Mouse (Mus musculus): ENCODE results near the gene Ffar1. TPM values are rescaled to one million over a fixed set of nuclear protein-coding genes. Genes with fewer than 3 reads are reported as not detected.
"Not testable (repeated sequence)": the region's sequence is repeated elsewhere in the genome, so short reads cannot be mapped to it uniquely, and the experiment has no call there.

Ffar1 gene
- total and polyA plus RNA-seq, 2 experiments from 2014 or later: not detected

GRCm38 (mm10) chr7:30841379-30841778, 20.0 kb downstream of the Ffar1 start:
- DNase-seq (no peak), ATAC-seq (no peak)
- Histone ChIP-seq H3K4me2 (ENCODE audit: low read depth) (no peak overlapping the region), H3K4me3 (ENCODE audit: low read depth, low read length) (no peak overlapping the region), H3K9ac (no peak overlapping the region), H3K27me3 (ENCODE audit: insufficient read depth, low read length) (no peaks in the 10 kb centered on the region), H3K4me1 (ENCODE audit: insufficient read depth) (no peaks in the 10 kb centered on the region), H3K36me3 (ENCODE audit: insufficient read depth) (no peaks in the 10 kb centered on the region), H3K27ac (ENCODE audit: low read depth, low read length) (no peak overlapping the region), H3K9me3 (ENCODE audit: low read length) (no peaks in the 10 kb centered on the region)
- 78% methylated on average over 4 of the region's 4 CpGs for WGBS
- no peak for TF ChIP-seq CTCF (IDR thresholded peaks at IDR 0.05; ENCODE audit: low read depth)

DNA sequence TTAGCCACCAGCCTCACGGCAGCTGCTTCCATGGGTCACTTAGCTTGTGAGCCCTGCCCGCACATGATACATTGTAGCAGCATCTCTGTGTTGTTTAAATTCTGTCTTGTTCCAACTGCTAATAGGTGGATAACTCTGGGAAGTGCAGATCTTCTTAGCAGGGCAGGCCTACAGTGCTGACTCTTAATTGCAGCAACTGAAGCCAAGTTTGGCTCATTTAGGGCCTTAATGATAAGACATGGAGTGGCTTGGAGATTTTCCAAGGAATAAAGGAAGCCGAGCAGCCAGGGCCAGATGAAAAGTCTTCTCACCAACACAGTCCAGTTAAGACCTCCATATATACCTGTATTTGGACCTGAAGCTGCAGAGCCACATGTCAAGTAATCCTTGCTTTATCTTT, 21.1 kb downstream of the Ffar1 start:
- Histone ChIP-seq H3K9me3 (ENCODE audit: low read length) (no peaks in the 10 kb centered on the region), H3K27ac (ENCODE audit: low read depth, low read length) (no peak overlapping the region), H3K4me3 (ENCODE audit: low read depth, low read length) (no peak overlapping the region), H3K9ac (no peak overlapping the region), H3K4me2 (ENCODE audit: low read depth) (no peak overlapping the region), H3K4me1 (ENCODE audit: insufficient read depth) (no peaks in the 10 kb centered on the region), H3K27me3 (ENCODE audit: insufficient read depth, low read length) (no peaks in the 10 kb centered on the region), H3K36me3 (ENCODE audit: insufficient read depth) (no peaks in the 10 kb centered on the region)
- DNase-seq: no peak
- ATAC-seq: no peak
- 42% methylated on average over 3 of the region's 3 CpGs for WGBS
- no peak for TF ChIP-seq CTCF (IDR thresholded peaks at IDR 0.05; ENCODE audit: low read depth)

DNA sequence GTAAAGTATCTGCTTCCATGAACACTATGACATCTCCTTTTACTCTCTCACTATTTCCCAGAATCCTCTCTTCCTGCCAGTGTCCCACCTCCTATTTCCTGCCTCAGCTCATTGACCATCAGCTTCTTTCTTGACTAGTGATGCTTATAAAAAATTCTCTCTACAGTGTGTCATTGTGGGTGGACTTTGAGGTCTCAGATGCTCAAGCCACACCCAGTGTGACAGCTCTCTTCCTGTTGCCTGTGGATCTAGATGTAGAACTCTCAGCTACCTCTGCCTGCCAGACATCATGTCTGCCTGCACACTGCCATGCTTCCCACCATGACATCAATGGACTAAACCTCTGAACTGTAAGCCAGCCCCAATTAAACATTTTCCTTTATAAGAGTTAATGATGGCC, 24.1 kb downstream of the Ffar1 start:
- Histone ChIP-seq H3K9ac (no peak overlapping the region), H3K4me3 (ENCODE audit: low read depth, low read length) (no peak overlapping the region), H3K4me1 (ENCODE audit: insufficient read depth) (no peaks in the 10 kb centered on the region), H3K27me3 (ENCODE audit: insufficient read depth, low read length) (no peaks in the 10 kb centered on the region), H3K9me3 (ENCODE audit: low read length) (no peaks in the 10 kb centered on the region), H3K4me2 (ENCODE audit: low read depth) (no peak overlapping the region), H3K36me3 (ENCODE audit: insufficient read depth) (no peaks in the 10 kb centered on the region), H3K27ac (ENCODE audit: low read depth, low read length) (no peak overlapping the region)
- no peak for DNase-seq
- TF ChIP-seq CTCF (IDR thresholded peaks at IDR 0.05; ENCODE audit: low read depth): no peak
- no peak for ATAC-seq

GRCm38 (mm10) chr7:30832684-30833083, 28.7 kb downstream of the Ffar1 start:
- 64% methylated on average over 7 of the region's 11 CpGs for WGBS
- H3K27me3 ChIP-seq (ENCODE audit: insufficient read depth, low read length); H3K27ac ChIP-seq (ENCODE audit: low read depth, low read length); DNase-seq; ATAC-seq; H3K4me3 ChIP-seq (ENCODE audit: low read depth, low read length); H3K9ac ChIP-seq; H3K4me1 ChIP-seq (ENCODE audit: insufficient read depth); H3K36me3 ChIP-seq (ENCODE audit: insufficient read depth); H3K4me2 ChIP-seq (ENCODE audit: low read depth); H3K9me3 ChIP-seq (ENCODE audit: low read length): not testable (repeated sequence)

DNA sequence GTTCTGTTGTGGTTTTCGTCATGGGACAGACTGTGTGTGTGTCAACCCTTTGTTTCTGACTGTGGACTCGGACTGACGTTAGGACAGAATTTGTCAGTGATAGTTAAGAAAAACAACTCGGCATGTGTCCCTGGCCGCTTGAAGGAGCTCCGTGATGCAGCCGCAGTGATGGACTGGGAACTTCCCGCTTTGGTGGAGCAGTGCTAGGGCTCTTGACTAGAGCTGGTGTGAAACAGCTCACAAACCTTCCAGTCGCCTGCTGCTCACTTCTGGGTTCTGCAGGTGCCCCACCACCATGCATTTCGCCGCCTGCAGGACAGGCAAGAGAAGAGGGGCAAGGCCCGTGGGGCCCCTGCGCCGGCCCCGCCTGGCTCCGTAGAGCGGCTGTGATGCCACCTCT, 29.1 kb downstream of the Ffar1 start:
- TF ChIP-seq CTCF (IDR thresholded peaks at IDR 0.05; ENCODE audit: low read depth): no peak
- Histone ChIP-seq H3K27me3 (ENCODE audit: insufficient read depth, low read length) (no peaks in the 10 kb centered on the region), H3K4me3 (ENCODE audit: low read depth, low read length) (no peak overlapping the region), H3K27ac (ENCODE audit: low read depth, low read length) (no peak overlapping the region), H3K4me2 (ENCODE audit: low read depth) (no peak overlapping the region), H3K9ac (no peak overlapping the region), H3K36me3 (ENCODE audit: insufficient read depth) (no peaks in the 10 kb centered on the region), H3K9me3 (ENCODE audit: low read length) (no peaks in the 10 kb centered on the region), H3K4me1 (ENCODE audit: insufficient read depth) (no peaks in the 10 kb centered on the region)
- ATAC-seq (no peak), DNase-seq (no peak)
- WGBS: 74% methylated on average over 12 of the region's 17 CpGs

- ATAC-seq: no peak
Measured at GRCm38 (mm10) chr7:30829428-30829827, 31.9 kb downstream of the Ffar1 start.

DNA sequence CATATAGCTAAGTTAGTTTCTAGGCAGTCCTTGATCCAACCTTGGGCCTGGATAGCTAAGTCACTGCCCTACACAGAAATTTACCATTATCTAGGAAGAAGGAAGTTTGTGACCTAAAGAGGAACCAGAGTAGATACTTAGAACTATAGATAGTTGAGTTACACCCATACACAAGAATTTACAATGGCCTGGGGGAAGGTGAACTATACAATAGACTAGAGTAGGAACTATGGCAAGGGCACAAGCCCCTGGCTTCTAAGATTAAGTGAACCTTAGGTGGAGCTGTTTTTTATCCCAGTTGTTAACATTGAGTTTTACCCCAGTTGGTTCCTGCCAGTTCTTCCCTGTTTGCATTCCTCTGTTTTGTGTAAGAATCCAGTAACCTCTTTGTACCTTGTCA, 32.5 kb downstream of the Ffar1 start:
- not testable (repeated sequence) for H3K4me2 ChIP-seq (ENCODE audit: low read depth); H3K36me3 ChIP-seq (ENCODE audit: insufficient read depth); H3K9me3 ChIP-seq (ENCODE audit: low read length); H3K27me3 ChIP-seq (ENCODE audit: insufficient read depth, low read length); H3K9ac ChIP-seq; DNase-seq; ATAC-seq; H3K4me1 ChIP-seq (ENCODE audit: insufficient read depth); H3K27ac ChIP-seq (ENCODE audit: low read depth, low read length); H3K4me3 ChIP-seq (ENCODE audit: low read depth, low read length)

More at GRCm38 (mm10) chr7:30829428-30829827, 31.9 kb downstream of the Ffar1 start:
- Histone ChIP-seq H3K9me3 (ENCODE audit: low read length) (no peaks in the 10 kb centered on the region), H3K27ac (ENCODE audit: low read depth, low read length) (no peak overlapping the region), H3K27me3 (ENCODE audit: insufficient read depth, low read length) (no peaks in the 10 kb centered on the region), H3K4me3 (ENCODE audit: low read depth, low read length) (no peak overlapping the region), H3K4me2 (ENCODE audit: low read depth) (no peak overlapping the region), H3K9ac (no peak overlapping the region), H3K36me3 (ENCODE audit: insufficient read depth) (no peaks in the 10 kb centered on the region), H3K4me1 (ENCODE audit: insufficient read depth) (no peaks in the 10 kb centered on the region)
- no peak for DNase-seq
- 69% methylated on average over 3 of the region's 3 CpGs for WGBS
- TF ChIP-seq CTCF (IDR thresholded peaks at IDR 0.05; ENCODE audit: low read depth): no peak

GRCm38 (mm10) chr7:30826660-30827059, 34.7 kb downstream of the Ffar1 start:
- H3K4me3 ChIP-seq (ENCODE audit: low read depth, low read length): no peak overlapping the region
- TF ChIP-seq CTCF (IDR thresholded peaks at IDR 0.05; ENCODE audit: low read depth): no peak
- no peaks in the 10 kb centered on the region for H3K9me3 ChIP-seq (ENCODE audit: low read length)
- no peak overlapping the region for H3K4me2 ChIP-seq (ENCODE audit: low read depth)
- no peak overlapping the region for H3K27ac ChIP-seq (ENCODE audit: low read depth, low read length)
- 91% methylated on average over 10 of the region's 10 CpGs for WGBS
- ATAC-seq (no peak), DNase-seq (no peak)
- H3K36me3 ChIP-seq (ENCODE audit: insufficient read depth): no peaks in the 10 kb centered on the region
- H3K9ac ChIP-seq: no peak overlapping the region
- no peaks in the 10 kb centered on the region for H3K4me1 ChIP-seq (ENCODE audit: insufficient read depth)
- H3K27me3 ChIP-seq (ENCODE audit: insufficient read depth, low read length): no peaks in the 10 kb centered on the region
